Mouse (Mus musculus) liver, adult 2 months (tissue): ENCODE results near the gene Hemk1.

Experiments
- CTCF ChIP-seq: fragments of 200-500 bp; IDR thresholded peaks from 2 replicates; pipeline ENCODE4 v1.5.1; 2011; ENCODE audit warnings: low read depth, low read length, control low read depth
- POLR2A ChIP-seq: fragments of 200-500 bp; IDR thresholded peaks from 2 replicates; pipeline ENCODE4 v1.6.1; 2011; ENCODE audit warnings: low read length, control low read depth; ENCODE audit not compliant: insufficient read depth; ENCODE audit errors: extremely low read depth

GRCm38 (mm10) chr9:107338172-107338883 lies at the start of gene Hemk1:
- TF ChIP-seq CTCF = 0 out of 2 replicates have a peak, but pooled peaks have one; percentile 1
- no peak for TF ChIP-seq POLR2A
